Mouse (Mus musculus): Measurements from ENCODE around the gene Gm3033.
"Not testable (repeated sequence)": the region's sequence is repeated elsewhere in the genome, so short reads cannot be mapped to it uniquely, and the experiment has no call there.

Gene Gm3033

DNA sequence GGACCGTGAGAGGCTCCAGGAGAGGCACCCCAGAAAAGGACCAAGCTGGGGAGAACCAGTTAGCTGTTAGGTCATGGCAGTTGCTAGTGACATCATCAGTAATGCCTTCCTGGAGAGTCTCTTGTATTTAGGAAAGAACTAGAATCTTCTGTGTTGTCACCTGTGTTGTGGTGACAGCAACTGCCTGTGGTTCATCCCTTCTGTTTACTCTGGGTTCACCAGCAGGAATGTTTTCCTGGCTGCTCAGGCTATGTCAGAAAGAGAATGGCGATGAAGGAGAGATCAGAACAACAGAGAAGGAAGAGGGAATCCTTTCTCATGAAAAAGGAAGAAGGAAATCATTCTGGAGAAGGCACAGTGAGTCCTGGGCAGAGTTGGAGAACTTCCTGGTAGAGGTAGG is at the start of gene Gm3033:
Gm3033 (plus strand) TSS at position 301 of the 400 bp plus-strand sequence.
- not testable (repeated sequence) for DNase-seq (ENCODE audit: extremely low spot score, low read depth, low spot score)

GRCm38 (mm10) chr14:3809774-3810173 is 36.3 kb upstream of the Gm3033 start, which contains the start of gene Gm3002:
Gene Gm3002, plus strand, starts transcription at chr14:3810074.
- not testable (repeated sequence) for DNase-seq (ENCODE audit: extremely low spot score, low read depth, low spot score)

DNA sequence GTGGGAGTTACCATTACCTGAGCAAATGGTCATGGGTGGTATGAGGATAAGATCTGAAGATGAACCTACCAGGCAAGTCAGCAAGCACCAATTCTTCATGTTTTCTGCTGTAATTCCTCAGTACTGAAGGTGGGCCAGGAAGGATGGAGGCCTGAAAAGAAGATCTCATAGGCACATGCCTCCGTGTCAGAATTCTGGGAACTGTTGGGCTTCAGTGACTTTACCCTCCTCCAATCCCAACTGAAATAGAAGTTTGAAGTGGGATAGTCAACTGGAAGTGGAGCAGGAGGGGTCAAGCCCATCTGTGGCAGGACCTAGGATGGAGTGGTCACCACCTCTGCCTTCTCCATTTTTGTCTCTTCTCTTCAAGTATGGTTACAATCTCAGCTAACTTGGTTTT is 37.8 kb downstream of the Gm3033 start, which contains the start of gene Gm2916:
Gm2916 (plus strand) TSS at position 301 of the 400 bp plus-strand sequence.
- DNase-seq (ENCODE audit: extremely low spot score, low read depth, low spot score), result not testable (repeated sequence)
